Mouse (Mus musculus) thymus, adult 2 months (tissue): ENCODE measurements around the gene Gm49394.

Experiments
- CTCF ChIP-seq: fragments of 200-500 bp; IDR thresholded peaks from 2 replicates; pipeline ENCODE4 v1.5.1; 2012; ENCODE audit warnings: mild to moderate bottlenecking, control low read depth, low read length, moderate library complexity, borderline replicate concordance; ENCODE audit not compliant: control insufficient read depth, poor library complexity, insufficient read depth; ENCODE audit errors: extremely low read depth
- POLR2A ChIP-seq: fragments of 200-500 bp; IDR thresholded peaks from 2 replicates; pipeline ENCODE4 v1.6.1; 2012; ENCODE audit warnings: mild to moderate bottlenecking, low read length, control low read depth, moderate library complexity; ENCODE audit not compliant: control insufficient read depth, poor library complexity, insufficient read depth; ENCODE audit errors: extremely low read depth

- TF ChIP-seq POLR2A: no peak
- no peak for TF ChIP-seq CTCF
Observed at GRCm38 (mm10) chr7:142629806-142630205, 39.9 kb downstream of the Gm49394 start.
